Mouse (Mus musculus) T-helper 1 cell (primary cell): ENCODE results near the gene Rin2.

ENCODE experiments used
- in situ Hi-C: fragments of 300-600 bp; cut with MboI, MseI; formaldehyde crosslinking; loops from one replicate; pipeline ENCODE4 v1.15.1; 2025; ENCODE audit warnings: high pct_unique_total_duplicates

The Rin2 gene

DNA sequence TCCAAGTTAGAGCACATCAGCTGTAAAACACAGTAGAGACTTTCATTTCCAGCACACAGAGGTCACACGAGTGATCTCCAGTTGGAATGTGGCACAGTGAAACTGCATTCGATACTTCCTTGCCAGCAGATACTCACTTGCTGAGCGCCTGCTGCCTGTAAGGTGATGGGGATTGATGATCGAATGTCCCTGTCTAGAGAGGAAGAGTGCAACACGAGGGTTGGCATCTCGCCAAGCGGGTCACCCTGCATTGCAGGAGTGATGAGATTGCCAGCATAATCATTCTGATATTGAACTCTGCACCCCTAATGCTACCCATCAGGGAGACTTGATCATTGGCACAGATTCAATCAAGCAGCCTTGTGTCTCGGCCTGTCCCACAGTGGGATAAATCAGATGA lies 182.8 kb downstream of the Rin2 start:
- in situ Hi-C loops = no loop called here

- in situ Hi-C loops = no loop called here
Measured at GRCm38 (mm10) chr2:145859442-145859931, 184.5 kb downstream of the Rin2 start.

DNA sequence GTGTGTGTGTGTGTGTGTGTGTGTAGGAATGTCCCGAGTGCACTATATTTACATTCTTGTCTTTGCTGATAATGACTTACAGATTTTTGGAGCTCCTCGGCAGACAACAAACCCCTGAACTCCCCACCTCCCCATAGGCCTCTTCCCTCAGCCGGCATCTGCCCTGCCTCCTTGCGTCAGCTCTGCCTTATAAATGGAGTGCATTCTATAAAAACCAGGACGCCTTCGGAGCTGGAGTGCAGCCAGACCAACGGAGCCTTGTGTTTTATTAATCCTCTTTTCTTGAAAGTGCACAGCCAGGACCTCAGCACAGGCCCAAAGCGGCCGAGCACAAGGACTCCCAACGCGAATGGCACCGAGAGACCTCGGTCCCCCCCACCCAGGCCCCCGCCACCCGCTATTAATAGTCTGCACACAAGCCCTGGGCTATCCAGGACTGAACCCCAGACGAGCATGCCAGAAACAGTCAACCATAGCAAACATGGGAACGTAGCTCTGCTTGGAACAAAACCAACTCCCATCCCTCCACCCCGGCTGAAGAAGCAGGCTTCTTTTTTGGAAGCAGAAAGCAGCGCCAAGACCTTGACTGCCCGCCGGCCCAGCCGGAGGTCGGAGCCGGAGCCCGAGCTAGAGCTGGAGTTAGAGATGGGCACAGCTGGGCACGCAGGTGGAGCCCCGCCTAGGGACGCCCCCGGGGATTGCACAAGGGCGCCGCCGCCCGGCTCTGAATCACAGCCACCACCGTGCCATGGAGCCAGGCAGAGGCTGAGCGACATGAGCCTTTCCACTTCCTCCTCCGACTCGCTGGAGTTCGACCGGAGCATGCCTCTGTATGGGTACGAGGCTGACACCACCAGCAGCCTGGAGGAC lies 185.2 kb downstream of the Rin2 start:
- in situ Hi-C loops = no loop called here

DNA sequence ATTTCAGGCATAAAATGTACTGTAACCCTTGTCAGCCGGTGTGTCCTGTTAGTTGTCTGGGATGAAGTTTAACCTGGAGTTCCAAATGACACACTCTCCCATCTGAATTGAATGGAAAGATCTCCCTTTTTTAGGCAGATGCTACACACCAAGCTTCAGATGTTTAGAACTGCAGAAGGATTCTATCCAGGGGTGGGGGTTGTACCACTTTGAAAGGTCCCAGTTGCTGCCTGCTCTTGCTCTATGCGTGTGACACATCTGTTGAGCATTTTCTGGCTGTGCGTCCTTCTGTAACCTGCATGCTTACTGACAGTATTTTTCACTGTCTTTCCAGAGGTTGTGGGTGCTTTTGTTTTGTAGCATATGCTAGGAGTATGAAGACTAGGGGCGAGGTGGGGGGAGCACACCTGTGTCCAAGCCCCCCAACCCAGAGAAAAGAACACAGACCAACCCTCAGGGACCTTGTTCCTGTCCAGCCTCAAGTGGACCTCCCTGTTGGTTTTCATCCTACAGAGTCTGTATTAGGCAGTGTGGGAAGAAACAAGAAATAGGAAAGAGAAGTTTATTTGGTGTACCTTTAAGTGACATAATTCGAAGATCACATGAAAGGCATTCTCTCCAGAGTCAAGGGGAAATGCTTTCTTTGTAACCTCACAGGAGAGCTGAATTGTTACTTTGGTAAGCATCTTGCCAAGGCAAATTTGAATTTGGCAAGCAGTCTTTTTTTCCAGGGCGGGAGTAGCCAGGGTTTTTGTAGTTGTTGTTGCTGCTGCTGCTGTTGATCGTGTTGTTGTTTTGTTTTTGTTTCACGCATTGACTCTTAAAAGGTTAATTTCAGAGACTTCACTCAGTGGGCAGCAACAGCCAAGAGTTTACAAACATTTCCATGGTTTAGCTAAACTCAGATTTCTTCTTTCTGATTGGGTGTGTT lies 186.4 kb downstream of the Rin2 start:
- in situ Hi-C loops = no loop called here

GRCm38 (mm10) chr2:145862206-145862817 lies 187.3 kb downstream of the Rin2 start:
- in situ Hi-C loops = no loop called here

DNA sequence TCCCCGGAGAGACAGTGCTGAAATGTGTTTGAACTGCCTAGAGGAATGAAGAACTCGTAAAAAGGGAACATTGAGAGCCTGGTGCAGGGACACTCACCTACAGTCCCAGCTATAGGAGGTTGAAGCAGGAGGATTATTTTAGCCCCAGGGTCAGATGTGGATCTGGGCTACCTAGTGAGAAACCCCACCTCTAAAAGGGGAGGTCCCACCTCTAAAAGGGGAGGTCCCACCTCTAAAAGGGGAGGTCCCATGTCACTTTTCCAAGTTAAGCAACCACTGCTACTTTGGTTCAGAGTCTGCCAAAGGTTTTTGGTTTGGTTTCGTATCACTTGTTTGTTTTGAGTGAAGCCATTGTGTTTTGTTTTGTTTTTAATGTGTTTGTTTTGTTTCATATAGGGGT lies 190.3 kb downstream of the Rin2 start:
- in situ Hi-C loops = no loop called here

DNA sequence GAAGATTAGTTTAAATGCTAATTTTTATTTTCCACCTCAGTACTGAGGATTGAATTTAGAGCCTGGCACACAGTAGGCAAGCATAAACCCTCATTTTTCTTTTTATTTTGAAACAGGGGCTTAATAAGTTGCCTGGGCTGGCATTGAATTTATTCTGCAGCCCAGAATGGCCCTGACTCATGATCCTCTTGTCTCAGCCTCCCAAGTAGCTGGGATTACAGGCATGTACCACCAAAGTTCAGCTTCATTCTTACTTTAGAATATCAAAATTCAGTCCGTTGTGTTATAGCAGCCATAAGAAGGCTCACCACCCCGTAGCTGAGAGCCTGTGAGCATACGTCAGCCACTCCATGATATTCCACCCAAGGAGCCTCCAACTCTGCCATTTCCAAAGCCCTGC lies 191.2 kb downstream of the Rin2 start:
- in situ Hi-C loops = no loop called here

DNA sequence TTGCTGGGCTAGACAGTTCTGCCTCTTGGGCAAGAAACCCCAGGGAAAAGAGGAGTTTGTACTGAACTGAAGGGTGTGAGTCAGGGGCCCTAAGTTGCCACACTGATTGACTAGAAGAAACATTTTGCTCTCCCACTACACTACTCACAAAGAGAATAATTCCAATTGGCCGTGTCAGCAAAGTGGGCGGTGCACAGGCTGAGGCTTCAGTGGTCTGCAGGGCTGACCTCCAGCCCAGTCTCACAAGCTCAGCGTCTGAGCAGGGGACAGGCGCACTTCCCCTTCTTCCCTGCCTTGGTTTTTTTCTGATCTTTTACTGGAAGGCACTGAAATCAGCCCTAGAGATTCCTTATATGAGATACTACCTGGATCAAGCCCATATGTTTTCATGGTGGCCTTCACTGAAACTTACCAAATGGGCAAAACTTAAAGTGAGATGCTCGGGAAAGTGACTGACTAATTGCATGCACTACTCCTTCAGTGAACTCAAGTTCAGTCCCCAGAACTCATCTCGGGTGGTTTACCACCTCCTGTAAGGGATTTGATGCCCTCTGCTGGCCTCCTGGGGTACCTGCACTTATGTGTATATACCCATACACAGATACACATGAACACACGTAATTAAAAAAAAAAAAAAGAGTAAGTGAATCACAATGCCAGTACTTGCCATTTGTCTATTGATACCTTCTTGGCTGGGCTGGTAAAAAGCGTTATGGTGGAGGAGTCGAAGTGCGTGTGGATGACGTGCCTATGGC lies 191.9 kb downstream of the Rin2 start:
- in situ Hi-C loops = no loop called here

GRCm38 (mm10) chr2:145871308-145871707 lies 196.3 kb downstream of the Rin2 start:
- in situ Hi-C loops = no loop called here

- in situ Hi-C loops = no loop called here
Measured at GRCm38 (mm10) chr2:145872099-145872498, 197.1 kb downstream of the Rin2 start.

DNA sequence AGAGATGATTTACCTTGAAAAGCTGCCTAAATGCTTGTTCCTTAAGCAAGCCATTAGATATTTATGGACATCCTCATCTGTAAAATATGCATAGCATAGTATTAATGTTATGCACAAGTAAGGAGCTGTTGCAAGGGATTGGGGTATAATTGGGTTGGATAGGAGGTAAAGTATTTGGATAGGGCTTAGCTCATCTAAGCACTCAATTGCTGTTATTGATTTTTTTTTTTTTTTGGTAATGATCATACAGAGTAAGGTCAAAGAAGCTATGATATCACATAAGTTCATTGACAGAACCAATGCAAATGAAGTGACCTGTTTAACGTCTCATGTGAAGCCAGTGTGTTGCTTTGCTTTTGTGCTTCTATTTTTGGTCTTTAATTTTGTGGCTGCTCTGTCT lies 198.9 kb downstream of the Rin2 start:
- in situ Hi-C loops = no loop called here

DNA sequence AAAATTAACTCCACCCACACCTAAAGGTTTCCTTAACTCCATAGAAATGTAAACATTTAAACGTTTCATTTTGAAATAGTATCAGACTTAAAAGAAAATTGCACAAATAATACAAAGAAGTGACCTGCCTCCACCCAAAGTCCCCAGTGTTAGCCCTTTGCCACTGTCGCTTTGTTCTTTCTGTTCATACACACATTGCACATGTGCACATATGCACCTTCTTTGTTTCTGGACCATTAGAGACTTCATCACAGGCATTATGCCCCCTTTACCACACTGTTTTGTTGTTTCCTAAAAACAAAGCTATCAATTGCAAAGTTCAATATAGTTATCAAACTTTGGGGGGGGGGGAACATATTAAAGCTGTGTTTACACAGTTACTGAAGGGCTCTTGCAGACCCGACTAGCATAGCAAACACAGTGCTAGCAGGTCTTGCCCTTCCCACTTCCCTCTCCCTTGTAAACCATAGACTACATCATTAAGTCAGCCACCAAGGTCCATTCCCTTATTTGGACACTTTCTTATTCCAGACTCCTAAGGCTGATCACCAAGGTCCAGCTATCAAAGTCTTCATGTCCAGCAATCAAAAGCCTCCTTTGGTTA lies 200.0 kb downstream of the Rin2 start:
- in situ Hi-C loops = loop anchor here (25.0 kb wide), 1 partner anchor 1313 kb away; the partner anchor contains the start of genes Rbbp9 and Sec23b

DNA sequence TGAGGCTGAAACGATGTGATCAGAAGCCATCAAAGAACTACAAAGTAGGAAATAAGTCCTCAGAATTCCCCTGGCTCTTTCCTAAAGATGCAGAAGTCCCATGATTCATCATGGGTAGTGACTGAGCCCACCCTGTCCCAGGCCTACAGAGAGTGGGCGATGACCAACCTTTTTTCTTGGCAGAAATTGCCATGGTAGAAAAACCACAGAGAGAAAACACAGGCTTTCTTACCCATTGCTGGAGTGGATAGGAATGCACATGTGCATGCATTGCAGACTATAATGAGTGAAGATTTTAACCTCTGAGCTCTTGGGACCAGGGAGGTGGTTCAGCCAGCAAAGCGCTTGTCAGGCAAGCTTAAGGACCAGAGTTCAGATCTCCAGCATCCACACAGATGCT lies 202.2 kb downstream of the Rin2 start:
- in situ Hi-C loops = loop anchor here (25.0 kb wide), 1 partner anchor 1315 kb away; the partner anchor contains the start of genes Rbbp9 and Sec23b

DNA sequence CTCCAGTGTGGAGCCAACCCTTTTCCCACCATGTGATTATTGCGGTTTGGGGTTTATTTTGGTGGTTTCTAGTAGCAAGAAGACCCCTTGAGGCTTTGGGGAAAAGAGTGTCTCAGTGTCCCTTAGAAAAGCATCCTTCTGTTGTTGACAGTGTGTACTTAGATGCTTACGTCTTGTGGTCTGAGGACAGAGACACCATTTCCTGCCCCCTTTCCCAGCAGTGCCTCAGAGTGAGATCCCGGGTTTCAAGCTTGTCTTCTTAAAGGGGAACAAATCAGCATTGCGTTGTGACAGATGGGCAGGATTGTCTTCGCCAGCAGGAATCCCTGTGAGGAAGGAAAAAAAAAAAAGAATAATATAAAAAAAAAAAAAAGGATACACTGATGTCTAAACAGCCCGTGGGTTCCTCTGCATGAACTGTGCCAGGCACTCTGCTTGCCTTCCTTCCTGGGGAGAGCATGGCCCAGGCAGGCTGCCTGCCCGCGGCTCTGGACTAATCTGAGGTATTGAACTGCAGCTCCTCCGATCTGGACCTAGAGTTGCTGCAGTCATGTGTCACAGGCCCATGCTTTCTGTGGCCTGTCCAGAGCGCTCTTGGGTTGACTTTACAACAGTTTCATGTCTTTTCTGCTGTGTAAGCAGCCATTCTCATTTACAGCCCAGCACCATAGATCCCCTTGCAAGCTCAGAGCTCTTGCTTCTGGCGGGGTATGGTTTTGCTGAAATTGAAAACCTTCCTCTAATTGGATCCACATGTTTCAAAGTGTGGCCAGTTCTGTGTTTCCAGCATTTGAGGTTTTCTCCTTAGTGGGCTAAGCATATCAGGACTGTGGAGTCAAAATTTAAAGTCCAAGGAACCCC lies 206.1 kb downstream of the Rin2 start:
- in situ Hi-C loops = loop anchor here (10.0 to 25.0 kb wide), 2 partner anchors 186 to 1319 kb away; partner anchors contain the start of genes Rbbp9 and Sec23b

- in situ Hi-C loops = loop anchor here (10.0 to 25.0 kb wide), 2 partner anchors 187 to 1320 kb away; partner anchors contain the start of genes Rbbp9 and Sec23b
Measured at GRCm38 (mm10) chr2:145881932-145882331, 206.9 kb downstream of the Rin2 start.

DNA sequence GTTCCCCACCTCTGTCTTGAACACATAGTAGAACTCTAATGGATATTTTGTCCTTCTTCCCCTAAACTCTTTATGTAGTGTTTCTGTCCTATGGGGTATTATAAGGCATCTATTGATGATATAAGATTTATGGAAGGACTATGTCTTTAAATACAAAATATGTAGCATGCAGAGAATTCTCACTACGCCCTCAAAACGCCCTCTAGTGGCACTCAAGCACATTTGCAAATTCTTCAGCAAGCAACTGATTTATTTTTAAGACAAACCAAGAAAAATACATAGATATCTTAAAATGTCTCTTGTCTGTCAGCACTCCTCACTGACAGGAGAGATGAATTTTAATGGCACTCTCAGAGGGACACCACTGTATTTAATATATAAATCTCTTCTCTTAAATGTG lies 207.4 kb downstream of the Rin2 start:
- in situ Hi-C loops = loop anchor here (10.0 to 25.0 kb wide), 2 partner anchors 188 to 1320 kb away; partner anchors contain the start of genes Rbbp9 and Sec23b

- in situ Hi-C loops = loop anchor here (10.0 to 25.0 kb wide), 2 partner anchors 189 to 1322 kb away; partner anchors contain the start of genes Rbbp9 and Sec23b
Measured at GRCm38 (mm10) chr2:145884036-145884912, 209.3 kb downstream of the Rin2 start.
